Mouse (Mus musculus) cerebellum, adult 9-11 months (tissue): ENCODE results near the gene Gm13124.
"Not testable (repeated sequence)": the region's sequence is repeated elsewhere in the genome, so short reads cannot be mapped to it uniquely, and the experiment has no call there.

Source experiments
- DNase-seq: peaks from one replicate; pipeline ENCODE4 v3.0.0; 2022

The Gm13124 gene

DNA sequence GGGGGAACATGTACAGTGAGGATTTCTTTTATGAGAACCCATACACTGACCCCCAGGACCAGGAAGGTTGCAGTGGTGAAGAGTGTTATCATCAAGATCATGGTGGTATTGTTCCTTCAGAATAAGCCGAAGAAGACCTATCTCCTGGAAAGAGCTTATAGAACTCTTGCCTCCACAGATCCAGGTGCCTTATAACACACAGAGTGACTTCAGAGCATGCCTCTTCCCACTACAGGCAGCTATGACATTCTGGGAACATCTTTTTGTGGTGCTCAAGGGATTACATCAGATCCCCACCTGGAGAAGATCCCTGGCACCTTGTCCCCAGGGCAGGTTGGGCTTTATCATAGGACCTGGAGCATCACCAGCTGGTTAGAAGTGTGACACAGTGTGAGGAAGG is at the start of gene Gm13124:
TSS of gene Gm13124 (minus strand) at position 101 of the 400 bp plus-strand sequence.
- DNase-seq = no peak

DNA sequence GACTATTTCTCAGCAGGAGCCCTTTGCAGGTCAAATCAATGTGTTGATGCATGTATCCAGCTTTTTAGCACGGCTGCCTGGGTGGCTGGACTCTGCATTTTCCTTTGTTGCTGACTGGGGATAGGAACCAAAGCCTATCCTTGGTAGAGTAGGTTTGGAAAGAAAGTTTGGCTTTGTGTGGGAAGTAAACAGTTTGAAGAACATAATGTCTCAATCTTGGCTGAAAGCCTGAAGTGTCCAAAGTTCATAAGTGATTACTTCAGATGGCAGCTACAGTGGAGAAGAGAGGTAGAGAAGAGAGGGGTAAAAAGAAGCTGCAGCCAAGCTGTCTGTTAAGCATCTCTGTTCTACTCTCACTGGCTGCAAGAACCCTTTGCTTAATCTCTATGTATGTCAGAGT is 49.7 kb upstream of the Gm13124 start:
- no peak for DNase-seq

DNA sequence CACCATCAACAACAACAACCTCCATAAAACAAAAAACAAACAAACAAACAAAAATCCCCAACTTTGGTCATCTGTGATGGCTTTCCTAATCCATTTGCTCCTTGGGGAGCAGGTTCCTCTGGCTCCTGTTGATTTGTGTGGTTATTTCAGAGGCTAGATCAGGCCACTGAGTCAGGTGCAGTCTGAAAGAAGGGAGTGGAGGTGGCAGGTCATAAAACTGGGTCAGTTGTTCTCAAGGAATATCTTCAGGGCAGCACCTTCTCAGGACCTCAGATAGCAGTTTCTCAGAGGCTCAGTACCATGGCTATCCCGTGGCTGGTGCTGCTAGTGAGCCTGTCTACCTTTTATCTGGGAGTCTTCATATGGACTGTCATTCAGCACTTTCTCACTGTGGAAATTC is 48.5 kb upstream of the Gm13124 start, which contains the start of gene Aadacl4:
TSS of gene Aadacl4 (plus strand) at position 301 of the 400 bp plus-strand sequence.
- no peak for DNase-seq

GRCm38 (mm10) chr4:144592790-144593189 is 27.9 kb upstream of the Gm13124 start:
- DNase-seq = no peak

DNA sequence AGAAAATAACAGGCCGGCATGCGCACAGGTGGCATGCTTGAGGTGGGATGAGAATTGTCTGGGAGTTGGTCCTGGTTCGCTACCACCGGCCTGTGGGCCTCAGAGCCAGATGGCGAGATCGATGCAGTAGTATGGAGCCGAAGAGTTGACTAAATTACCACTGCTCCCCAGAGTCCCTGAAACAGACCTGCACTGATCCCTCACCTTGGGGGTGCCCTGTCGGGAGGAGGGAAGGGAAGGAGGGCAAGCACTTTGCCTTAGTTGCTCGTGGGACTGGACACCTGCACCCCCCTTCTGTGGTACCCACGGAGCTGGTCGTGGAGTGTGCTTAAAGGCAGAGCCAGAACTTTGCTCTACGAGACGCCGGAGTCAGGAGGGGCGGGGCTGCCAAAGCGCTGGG is 21.3 kb upstream of the Gm13124 start:
- DNase-seq = not testable (repeated sequence)

GRCm38 (mm10) chr4:144567752-144568151 is 2.8 kb upstream of the Gm13124 start:
- DNase-seq = no peak

GRCm38 (mm10) chr4:144561205-144561604 is 3.7 kb downstream of the Gm13124 start:
- no peak for DNase-seq

GRCm38 (mm10) chr4:144559792-144560191 is 5.1 kb downstream of the Gm13124 start:
- DNase-seq = no peak

DNA sequence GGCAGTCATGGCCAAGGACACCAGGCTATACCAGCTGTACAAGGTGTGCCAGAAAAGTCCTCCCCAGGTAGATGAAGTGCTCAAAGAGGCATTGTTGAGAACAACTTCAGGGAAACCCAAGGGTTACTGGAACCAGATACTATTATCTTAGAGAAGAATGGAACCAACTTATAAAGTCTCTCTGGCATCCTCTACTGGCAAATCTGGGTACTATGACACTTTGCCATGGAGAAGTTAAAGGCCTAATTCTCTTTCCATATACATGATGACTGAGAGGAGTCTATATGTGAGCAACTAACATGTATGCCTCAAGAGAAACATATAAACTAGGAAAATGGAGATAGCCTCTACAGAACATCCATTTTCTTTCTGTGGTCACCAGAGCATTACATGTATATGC is 13.8 kb downstream of the Gm13124 start:
- no peak for DNase-seq

DNA sequence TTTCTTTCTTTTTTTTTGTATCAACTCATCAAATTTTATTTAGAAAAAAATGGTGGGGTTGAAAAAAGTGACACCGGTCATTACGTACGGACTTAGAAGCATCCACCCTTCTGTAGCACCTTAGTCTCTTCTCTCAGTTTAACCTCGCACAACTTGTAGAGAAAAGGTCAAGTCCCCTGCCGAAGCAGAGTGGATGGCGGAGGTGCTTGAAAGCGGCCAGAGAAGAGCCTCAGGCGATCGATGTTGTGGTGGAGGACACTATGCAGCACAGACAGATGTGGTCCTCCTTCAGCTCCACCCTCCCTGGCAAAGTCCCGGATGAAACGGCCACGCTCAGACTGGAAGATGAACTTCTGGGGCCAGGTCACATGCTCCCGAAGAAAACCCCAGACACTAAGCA is 19.6 kb downstream of the Gm13124 start:
- not testable (repeated sequence) for DNase-seq

DNA sequence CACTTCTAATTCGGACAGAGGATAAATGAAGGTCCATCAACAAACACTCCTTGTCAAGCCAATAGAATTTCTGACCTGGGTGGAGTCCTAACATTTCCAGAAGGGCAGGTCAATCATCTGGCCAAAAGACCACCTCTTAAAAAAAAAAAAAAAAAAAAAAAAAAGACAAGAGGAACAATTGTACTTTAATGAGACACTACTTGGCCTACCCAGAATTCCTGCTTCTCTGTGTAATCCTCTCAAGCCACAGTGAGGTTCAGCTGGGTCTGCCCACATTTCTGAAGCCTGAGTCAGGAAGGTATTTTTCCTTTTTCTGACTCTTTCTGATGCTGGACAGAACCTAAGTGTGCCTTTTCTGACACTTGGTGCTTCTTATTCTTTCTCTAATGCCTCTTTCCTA is 20.2 kb downstream of the Gm13124 start:
- no peak for DNase-seq

- DNase-seq = no peak
Observed at GRCm38 (mm10) chr4:144519522-144519921, 45.4 kb downstream of the Gm13124 start, which contains the start of gene 9430007A20Rik. 9430007A20Rik (plus strand) TSS chr4:144519822.

- no peak for DNase-seq
Observed at GRCm38 (mm10) chr4:144506518-144506917, 58.4 kb downstream of the Gm13124 start.
